Mouse (Mus musculus) thymus, postnatal 25 days (tissue): ENCODE data around the gene Slc47a2.

ENCODE experiments used
- DNase-seq: peaks from one replicate; pipeline ENCODE4 v3.0.0; 2022

Gene Slc47a2

GRCm38 (mm10) chr11:61277937-61278336 is 64.7 kb downstream of the Slc47a2 start:
- DNase-seq = no peak

GRCm38 (mm10) chr11:61276482-61276881 is 66.2 kb downstream of the Slc47a2 start:
- DNase-seq = no peak

GRCm38 (mm10) chr11:61275106-61275505 is 67.6 kb downstream of the Slc47a2 start:
- DNase-seq = no peak

- no peak for DNase-seq
Observed at GRCm38 (mm10) chr11:61274421-61274820, 68.2 kb downstream of the Slc47a2 start.

- no peak for DNase-seq
Observed at GRCm38 (mm10) chr11:61273928-61274327, 68.7 kb downstream of the Slc47a2 start.

- no peak for DNase-seq
Observed at GRCm38 (mm10) chr11:61271612-61272011, 71.0 kb downstream of the Slc47a2 start.

GRCm38 (mm10) chr11:61270406-61270805 is 72.3 kb downstream of the Slc47a2 start:
- DNase-seq = no peak

GRCm38 (mm10) chr11:61268626-61269349 is 73.9 kb downstream of the Slc47a2 start:
- no peak for DNase-seq

GRCm38 (mm10) chr11:61266551-61267533 is 75.8 kb downstream of the Slc47a2 start, which contains the start of gene Aldh3a2:
Gene Aldh3a2, minus strand, starts transcription at chr11:61267464.
- DNase-seq = peak; percentile 97

GRCm38 (mm10) chr11:61263841-61264240 is 78.8 kb downstream of the Slc47a2 start:
- no peak for DNase-seq

GRCm38 (mm10) chr11:61262516-61262915 is 80.1 kb downstream of the Slc47a2 start:
- no peak for DNase-seq

GRCm38 (mm10) chr11:61259106-61259505 is 83.6 kb downstream of the Slc47a2 start:
- no peak for DNase-seq

GRCm38 (mm10) chr11:61252807-61253206 is 89.9 kb downstream of the Slc47a2 start:
- no peak for DNase-seq

GRCm38 (mm10) chr11:61251741-61252140 is 90.9 kb downstream of the Slc47a2 start:
- no peak for DNase-seq
